Mouse (Mus musculus) midbrain, embryonic 12.5 days (tissue): Measurements from ENCODE around the gene Olfr60. TPM values are rescaled to one million over a fixed set of nuclear protein-coding genes. Genes with fewer than 3 reads are reported as not detected.

ENCODE experiments used
- polyA plus RNA-seq: library from polyadenylated mRNA; unstranded; fragments of >200 nt; fragmentation: Nextera tagmentation; extraction: Ambion mirVana; gene quantifications from 2 replicates; pipeline ENCODE4 v1.2.1, GENCODE M21; 2016

Olfr60 gene
- polyA plus RNA-seq, 1 experiment from 2014 or later: not detected

Other genes with a start within 250 kb of the Olfr60 start
- gene Paox, start 245.9 kb downstream of the Olfr60 start, polyA plus RNA-seq: 9.8 and 11.3 TPM in 2 replicates
- gene Echs1, start 245.2 kb downstream of the Olfr60 start, polyA plus RNA-seq: 136 and 142 TPM in 2 replicates
- gene Mtg1, start 224.1 kb downstream of the Olfr60 start, polyA plus RNA-seq: 26.1 and 28.8 TPM in 2 replicates
- gene Sprn, start 206.8 kb downstream of the Olfr60 start, polyA plus RNA-seq: 2.8 and 3.1 TPM in 2 replicates
- not detected in 2 replicates for gene Olfr522, start 196.9 kb downstream of the Olfr60 start, polyA plus RNA-seq
- not detected in 2 replicates for gene Olfr523, start 188.5 kb downstream of the Olfr60 start, polyA plus RNA-seq
- not detected in 2 replicates for gene Olfr524, start 155.7 kb downstream of the Olfr60 start, polyA plus RNA-seq
- gene Cd163l1, start 143.4 kb downstream of the Olfr60 start, polyA plus RNA-seq: not detected in 2 replicates
- not detected in 2 replicates for gene 5830411N06Rik, start 114.4 kb downstream of the Olfr60 start, polyA plus RNA-seq
- gene Olfr525, start 40.8 kb downstream of the Olfr60 start, polyA plus RNA-seq: not detected in 2 replicates
- not detected in 2 replicates for gene Olfr527, start 27.7 kb downstream of the Olfr60 start, polyA plus RNA-seq
- gene Olfr530, start 14.7 kb upstream of the Olfr60 start, polyA plus RNA-seq: not detected in 2 replicates
- gene Olfr531, start 41.2 kb upstream of the Olfr60 start, polyA plus RNA-seq: not detected in 2 replicates
- gene Olfr532, start 60.0 kb upstream of the Olfr60 start, polyA plus RNA-seq: not detected in 2 replicates
- gene Olfr533, start 101.7 kb upstream of the Olfr60 start, polyA plus RNA-seq: not detected in 2 replicates
- gene Olfr535, start 122.5 kb upstream of the Olfr60 start, polyA plus RNA-seq: not detected in 2 replicates
- not detected in 2 replicates for gene Olfr536, start 145.7 kb upstream of the Olfr60 start, polyA plus RNA-seq
- not detected in 2 replicates for gene Olfr538, start 206.2 kb upstream of the Olfr60 start, polyA plus RNA-seq
- 0.03 TPM in 1 of 2 replicates, not detected in the other for gene Olfr46, start 239.6 kb upstream of the Olfr60 start, polyA plus RNA-seq